Mouse (Mus musculus) erythroblast, embryonic 14.5 days (primary cell): ENCODE measurements around the gene Nceh1. TPM values are rescaled to one million over a fixed set of nuclear protein-coding genes. Genes with fewer than 3 reads are reported as not detected.
"Not testable (repeated sequence)": the region's sequence is repeated elsewhere in the genome, so short reads cannot be mapped to it uniquely, and the experiment has no call there.

ENCODE experiments used
- H3K27me3 ChIP-seq: 2 replicates; pipeline ENCODE4 v1.6.1; 2012; ENCODE audit warnings: inconsistent platforms; ENCODE audit not compliant: control insufficient read depth
- H3K36me3 ChIP-seq: 2 replicates; pipeline ENCODE4 v1.6.1; 2012; ENCODE audit warnings: mild to moderate bottlenecking, inconsistent platforms; ENCODE audit not compliant: control insufficient read depth
- H3K4me1 ChIP-seq: 2 replicates; pipeline ENCODE4 v1.6.1; 2012; ENCODE audit warnings: inconsistent platforms; ENCODE audit not compliant: control insufficient read depth
- H3K4me3 ChIP-seq: replicated peaks from 2 replicates; pipeline ENCODE3; 2012; ENCODE audit warnings: moderate library complexity, mild to moderate bottlenecking, inconsistent platforms
- H3K9me3 ChIP-seq: 2 replicates; pipeline ENCODE4 v1.6.1; 2012; ENCODE audit warnings: low read length, inconsistent platforms, mixed read lengths; ENCODE audit not compliant: control insufficient read depth
- GATA1 ChIP-seq: IDR thresholded peaks from 2 replicates; pipeline ENCODE4 v1.6.1; 2012; ENCODE audit warnings: low read length, inconsistent platforms, mixed read lengths
- TAL1 ChIP-seq: IDR thresholded peaks from 3 replicates; pipeline ENCODE4 v1.6.1; 2012; ENCODE audit warnings: low read length, inconsistent platforms, mixed read lengths
- polyA plus RNA-seq: library from polyadenylated mRNA; stranded (reverse); fragments of >175 nt; gene quantifications from 2 replicates; pipeline ENCODE4 v1.2.3, GENCODE M21; 2012

Nceh1 gene
- polyA plus RNA-seq, 1 experiment = 0.41 TPM

- peaks cover 33% of the 10 kb centered on the region for H3K4me1 ChIP-seq
- no peaks in the 10 kb centered on the region for H3K27me3 ChIP-seq
- H3K4me3 ChIP-seq = no peak overlapping the region
- H3K36me3 ChIP-seq = no peaks in the 10 kb centered on the region
- TF ChIP-seq GATA1 (no peak), TAL1 (no peak)
- H3K9me3 ChIP-seq = no peaks in the 10 kb centered on the region
These were observed 101.5 kb downstream of the Nceh1 start for GRCm38 (mm10) chr3:27284227-27284626.

GRCm38 (mm10) chr3:27285072-27285471 lies 102.3 kb downstream of the Nceh1 start:
- H3K9me3 ChIP-seq = no peaks in the 10 kb centered on the region
- H3K4me1 ChIP-seq = peaks cover 29% of the 10 kb centered on the region
- H3K27me3 ChIP-seq = no peaks in the 10 kb centered on the region
- H3K4me3 ChIP-seq = no peak overlapping the region
- H3K36me3 ChIP-seq = no peaks in the 10 kb centered on the region
- TF ChIP-seq GATA1 (no peak), TAL1 (no peak)

- H3K9me3 ChIP-seq = no peaks in the 10 kb centered on the region
- H3K36me3 ChIP-seq = no peaks in the 10 kb centered on the region
- no peak overlapping the region for H3K4me3 ChIP-seq
- TF ChIP-seq GATA1 = no peak
- no peak for TF ChIP-seq TAL1
- peaks cover 5% of the 10 kb centered on the region for H3K4me1 ChIP-seq
- H3K27me3 ChIP-seq = no peaks in the 10 kb centered on the region
These were observed 105.5 kb downstream of the Nceh1 start for GRCm38 (mm10) chr3:27288301-27288700.

GRCm38 (mm10) chr3:27288909-27289308 lies 106.1 kb downstream of the Nceh1 start:
- Histone ChIP-seq H3K9me3 (no peaks in the 10 kb centered on the region), H3K36me3 (no peaks in the 10 kb centered on the region), H3K4me1 (0 out of 2 replicates have a peak, but pooled peaks cover under 1% of the 10 kb centered on the region), H3K4me3 (no peak overlapping the region), H3K27me3 (no peaks in the 10 kb centered on the region)
- no peak for TF ChIP-seq GATA1
- TF ChIP-seq TAL1 = no peak

GRCm38 (mm10) chr3:27290285-27290684 lies 107.5 kb downstream of the Nceh1 start:
- no peaks in the 10 kb centered on the region for H3K27me3 ChIP-seq
- H3K36me3 ChIP-seq = no peaks in the 10 kb centered on the region
- no peaks in the 10 kb centered on the region for H3K9me3 ChIP-seq
- H3K4me3 ChIP-seq = no peak overlapping the region
- H3K4me1 ChIP-seq = no peaks in the 10 kb centered on the region
- no peak for TF ChIP-seq TAL1
- no peak for TF ChIP-seq GATA1

- not testable (repeated sequence) for H3K4me3 ChIP-seq, H3K36me3 ChIP-seq, H3K4me1 ChIP-seq, H3K9me3 ChIP-seq, H3K27me3 ChIP-seq
These were observed 108.2 kb downstream of the Nceh1 start for GRCm38 (mm10) chr3:27290945-27291344.

GRCm38 (mm10) chr3:27291411-27291810 lies 108.6 kb downstream of the Nceh1 start:
- H3K36me3 ChIP-seq, H3K27me3 ChIP-seq, H3K9me3 ChIP-seq, H3K4me3 ChIP-seq, H3K4me1 ChIP-seq: not testable (repeated sequence)

- Histone ChIP-seq H3K4me1 (no peaks in the 10 kb centered on the region), H3K4me3 (no peak overlapping the region), H3K36me3 (no peaks in the 10 kb centered on the region), H3K27me3 (no peaks in the 10 kb centered on the region), H3K9me3 (no peaks in the 10 kb centered on the region)
- TF ChIP-seq GATA1 (no peak), TAL1 (no peak)
These were observed 111.0 kb downstream of the Nceh1 start for GRCm38 (mm10) chr3:27293645-27294385.

- H3K36me3 ChIP-seq = no peaks in the 10 kb centered on the region
- H3K9me3 ChIP-seq = no peaks in the 10 kb centered on the region
- no peaks in the 10 kb centered on the region for H3K27me3 ChIP-seq
- no peak overlapping the region for H3K4me3 ChIP-seq
- TF ChIP-seq TAL1 (no peak), GATA1 (no peak)
- no peaks in the 10 kb centered on the region for H3K4me1 ChIP-seq
These were observed 117.7 kb downstream of the Nceh1 start for GRCm38 (mm10) chr3:27300451-27300850.

- TF ChIP-seq GATA1 = no peak
- no peak for TF ChIP-seq TAL1
- Histone ChIP-seq H3K36me3 (no peaks in the 10 kb centered on the region), H3K4me3 (no peak overlapping the region), H3K27me3 (no peaks in the 10 kb centered on the region), H3K9me3 (no peaks in the 10 kb centered on the region), H3K4me1 (no peaks in the 10 kb centered on the region)
These were observed 119.7 kb downstream of the Nceh1 start for GRCm38 (mm10) chr3:27302339-27303022.
